Mouse (Mus musculus) heart, adult 10 weeks (tissue): ENCODE results near the gene Sst. TPM values are rescaled to one million over a fixed set of nuclear protein-coding genes. Genes with fewer than 3 reads are reported as not detected.

Experiments used
- polyA plus RNA-seq: library from polyadenylated mRNA; stranded (reverse); fragments of 350-450 nt; fragmentation: Illumina TruSeq; extraction: RNeasy Lipid Tissue Mini Kit (QIAGEN cat#74804); gene quantifications from one replicate; pipeline ENCODE4 v1.2.3, GENCODE M21; 2014; ENCODE audit warnings: low read depth, low replicate concordance

Gene Sst
- not detected for polyA plus RNA-seq

GRCm38 (mm10) chr16:23890636-23891035 is at the start of gene Sst:
Gene Sst (minus strand): TSS chr16:23890958.

DNA sequence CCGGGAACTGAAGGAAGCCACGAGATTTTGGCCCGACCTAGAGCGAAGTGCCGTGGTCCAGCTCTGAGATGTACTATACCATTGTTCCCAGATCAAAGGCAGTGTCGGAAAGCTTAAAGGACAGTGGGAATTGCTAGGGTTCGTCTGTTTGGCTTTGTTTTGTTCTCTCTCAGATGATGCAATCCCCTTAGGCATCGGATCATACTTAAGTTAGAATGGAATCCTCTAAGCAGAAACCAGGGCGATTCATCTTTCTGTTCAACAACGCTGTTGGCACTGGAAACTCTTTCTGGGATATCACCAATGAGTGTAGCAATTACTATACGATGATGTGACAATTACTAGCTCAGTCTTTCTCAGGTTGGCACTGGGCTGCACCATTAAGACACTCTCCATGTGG is 41.5 kb upstream of the Sst start, which contains the start of gene Rtp2:
Gene Rtp2, minus strand, starts transcription at position 101 of the 400 bp plus-strand sequence.

Other genes with a start within 250 kb of the Sst start
- gene Rtp2, start 41.4 kb upstream of the Sst start, polyA plus RNA-seq, result not detected
- gene Gm37419, start 97.5 kb upstream of the Sst start, polyA plus RNA-seq, result not detected
- 15.7 TPM for gene Bcl6, start 97.9 kb upstream of the Sst start, polyA plus RNA-seq